Mouse (Mus musculus) E14TG2a.4 (cell line): ENCODE data around the gene Elk4.

Experiments used
- CTCF ChIP-seq: conservative IDR thresholded peaks from 2 replicates; pipeline ENCODE4 v1.5.1; 2014; ENCODE audit warnings: low read length
- NANOG ChIP-seq: IDR thresholded peaks from 2 replicates; pipeline ENCODE4 v1.6.1; 2014; ENCODE audit warnings: borderline replicate concordance, low read length, mixed read lengths
- POU5F1 ChIP-seq: IDR thresholded peaks from 2 replicates; pipeline ENCODE4 v1.6.1; 2014; ENCODE audit warnings: low read length, borderline replicate concordance

DNA sequence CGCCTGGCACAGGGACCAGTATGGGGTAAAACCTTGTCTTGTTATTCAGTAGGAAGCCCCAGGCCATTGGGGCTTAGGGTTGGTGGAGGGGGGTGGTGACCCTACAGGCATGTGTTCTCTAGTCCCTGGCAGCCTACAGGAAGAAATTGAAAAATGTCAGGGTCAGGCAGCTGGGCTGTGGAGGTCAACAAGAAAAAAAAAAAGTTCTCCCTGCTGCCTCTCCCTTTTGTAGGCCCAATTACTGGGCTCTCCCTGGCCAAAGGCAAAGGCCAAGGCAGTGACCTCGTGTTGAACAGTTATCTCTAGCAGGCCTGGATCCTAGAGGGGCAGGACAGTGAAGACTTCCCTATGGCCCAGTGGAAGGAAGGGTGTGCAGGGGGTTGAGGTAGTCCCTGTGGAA is 26.9 kb upstream of the Elk4 start:
- TF ChIP-seq CTCF (no peak), POU5F1 (no peak), NANOG (no peak)
